Mouse (Mus musculus): Measurements from ENCODE around the gene Med17.

DNA sequence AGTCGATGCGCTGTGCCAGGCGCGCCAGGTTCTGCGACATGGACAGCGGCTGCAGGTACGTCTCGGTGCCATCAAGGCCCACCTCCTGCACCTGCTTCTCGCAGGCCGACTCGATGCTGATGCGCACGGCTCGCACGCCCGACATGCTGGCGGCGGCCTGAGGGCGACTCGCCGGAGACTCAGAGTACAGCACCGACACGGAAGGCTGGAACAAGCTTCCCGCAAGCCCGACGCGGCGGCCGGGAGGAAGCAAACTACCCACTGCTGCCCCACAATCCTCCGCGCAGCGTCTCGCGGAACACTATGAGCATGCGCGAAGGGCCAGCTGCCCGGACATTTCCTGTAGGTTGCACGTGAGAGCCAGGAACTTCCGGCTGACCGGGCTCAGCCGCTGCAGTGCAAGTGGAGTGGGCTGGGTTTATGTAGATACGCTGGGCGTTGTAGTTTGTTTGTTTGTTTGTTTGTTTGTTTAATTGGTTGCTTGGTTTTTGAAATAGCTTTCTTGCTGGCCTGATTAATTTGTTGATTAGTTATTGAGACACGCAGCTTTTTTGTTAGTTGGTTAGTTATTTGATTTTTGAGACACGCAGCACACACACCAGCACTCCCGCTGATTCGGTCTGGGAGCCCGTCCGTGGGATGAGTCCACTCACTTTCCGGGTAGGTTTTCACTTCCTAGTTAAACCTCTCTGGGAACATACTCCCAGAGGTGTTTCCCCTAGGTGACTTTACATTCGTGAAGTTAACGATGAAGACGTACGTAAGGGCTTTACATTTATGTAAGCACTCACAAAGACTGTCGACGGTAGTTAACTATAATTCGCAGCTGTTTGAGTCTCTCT is at the start of gene Med17:
- TF ChIP-seq GATA1 (IDR thresholded peaks at IDR 0.05; ENCODE audit: low read length) (no peak), TAL1 (IDR thresholded peaks at IDR 0.05; ENCODE audit: low read length) (no peak)

Data from erythroblast, embryonic 14.5 days (primary cell).